Mouse (Mus musculus): ENCODE results near the gene Hyal2. TPM values are rescaled to one million over a fixed set of nuclear protein-coding genes. Genes with fewer than 3 reads are reported as not detected.

The Hyal2 gene
- polyA plus RNA-seq, 1 experiment, result 6.8 TPM

DNA sequence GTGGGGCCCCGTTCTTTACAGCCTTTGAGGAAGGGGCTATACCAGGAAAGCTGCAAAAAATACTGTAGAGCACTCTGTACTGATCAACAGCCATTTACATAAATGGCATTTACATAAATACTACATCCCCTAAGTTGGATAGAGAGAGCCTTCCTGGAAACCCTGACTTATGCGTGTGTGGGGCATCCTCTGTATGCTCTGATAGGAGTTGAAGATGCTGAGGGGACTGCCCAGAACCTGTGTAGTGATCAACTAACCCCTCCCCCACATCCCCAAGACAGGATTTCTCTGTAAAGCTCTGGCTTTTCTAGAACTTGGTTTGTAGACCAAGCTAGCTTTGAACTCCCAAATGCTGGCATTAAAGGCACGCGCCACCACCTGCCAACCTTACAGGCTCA is 41.7 kb downstream of the Hyal2 start:
- 86% methylated on average over 4 of the region's 4 CpGs for WGBS
- no peak overlapping the region for H3K4me3 ChIP-seq (replicated peaks; ENCODE audit: control insufficient read depth, low read depth, low read length)
- no peak overlapping the region for H3K27ac ChIP-seq (ENCODE audit: control insufficient read depth, insufficient read depth, low read depth, low read length, poor library complexity)
- TF ChIP-seq POLR2A (IDR thresholded peaks at IDR 0.05; ENCODE audit: borderline replicate concordance, control insufficient read depth, low read depth, low read length) (no peak), CTCF (IDR thresholded peaks at IDR 0.05; ENCODE audit: control insufficient read depth, insufficient read depth, low read length) (no peak)
- H3K4me1 ChIP-seq (ENCODE audit: control insufficient read depth, insufficient read depth, low read length), result peaks cover 4% of the 10 kb centered on the region

DNA sequence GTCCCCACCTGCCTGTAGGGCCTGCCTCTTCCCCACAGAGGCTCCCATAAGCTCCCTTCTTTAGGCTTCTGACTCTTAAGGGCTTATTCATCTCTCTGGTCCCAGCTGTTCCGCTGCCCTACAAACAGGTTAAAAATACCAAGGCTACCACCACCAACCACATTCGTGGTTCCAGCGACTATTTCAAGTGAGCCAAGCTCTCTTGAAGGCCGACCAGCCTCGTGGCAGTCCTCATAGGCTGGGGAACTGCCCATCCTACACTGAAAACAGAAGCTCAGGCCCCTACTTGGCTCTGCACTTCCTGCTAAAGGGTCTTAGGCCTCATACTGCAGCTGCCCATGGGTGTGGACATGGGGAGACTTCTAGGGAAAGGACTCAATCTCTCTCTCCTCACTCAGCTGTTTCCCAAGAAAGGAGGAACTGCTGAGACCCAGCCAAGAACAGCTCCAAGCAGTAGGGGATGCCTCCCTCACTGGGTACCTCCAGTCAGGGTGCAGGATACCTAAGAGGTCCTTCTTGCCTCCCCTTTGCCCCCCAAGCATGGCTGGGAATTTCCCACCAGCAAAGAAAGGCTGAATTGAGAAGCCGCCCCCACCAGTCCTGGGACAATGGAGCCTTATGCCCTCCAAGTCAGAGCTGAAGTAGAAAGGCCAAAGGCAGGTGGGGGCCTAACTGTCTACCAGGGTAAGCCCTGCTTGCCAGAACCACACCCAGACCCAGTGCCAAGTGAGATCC is 43.9 kb downstream of the Hyal2 start:
- H3K27ac ChIP-seq (ENCODE audit: control insufficient read depth, insufficient read depth, low read depth, low read length, poor library complexity), result peak overlapping the region; percentile 10; the same call in 1 of the 2 replicates
- 29% methylated on average over 6 of the region's 6 CpGs for WGBS
- TF ChIP-seq CTCF (IDR thresholded peaks at IDR 0.05; ENCODE audit: control insufficient read depth, insufficient read depth, low read length) (no peak), POLR2A (IDR thresholded peaks at IDR 0.05; ENCODE audit: borderline replicate concordance, control insufficient read depth, low read depth, low read length) (no peak)
- H3K4me3 ChIP-seq (replicated peaks; ENCODE audit: control insufficient read depth, low read depth, low read length), result no peak overlapping the region
- peaks cover 4% of the 10 kb centered on the region for H3K4me1 ChIP-seq (ENCODE audit: control insufficient read depth, insufficient read depth, low read length)

DNA sequence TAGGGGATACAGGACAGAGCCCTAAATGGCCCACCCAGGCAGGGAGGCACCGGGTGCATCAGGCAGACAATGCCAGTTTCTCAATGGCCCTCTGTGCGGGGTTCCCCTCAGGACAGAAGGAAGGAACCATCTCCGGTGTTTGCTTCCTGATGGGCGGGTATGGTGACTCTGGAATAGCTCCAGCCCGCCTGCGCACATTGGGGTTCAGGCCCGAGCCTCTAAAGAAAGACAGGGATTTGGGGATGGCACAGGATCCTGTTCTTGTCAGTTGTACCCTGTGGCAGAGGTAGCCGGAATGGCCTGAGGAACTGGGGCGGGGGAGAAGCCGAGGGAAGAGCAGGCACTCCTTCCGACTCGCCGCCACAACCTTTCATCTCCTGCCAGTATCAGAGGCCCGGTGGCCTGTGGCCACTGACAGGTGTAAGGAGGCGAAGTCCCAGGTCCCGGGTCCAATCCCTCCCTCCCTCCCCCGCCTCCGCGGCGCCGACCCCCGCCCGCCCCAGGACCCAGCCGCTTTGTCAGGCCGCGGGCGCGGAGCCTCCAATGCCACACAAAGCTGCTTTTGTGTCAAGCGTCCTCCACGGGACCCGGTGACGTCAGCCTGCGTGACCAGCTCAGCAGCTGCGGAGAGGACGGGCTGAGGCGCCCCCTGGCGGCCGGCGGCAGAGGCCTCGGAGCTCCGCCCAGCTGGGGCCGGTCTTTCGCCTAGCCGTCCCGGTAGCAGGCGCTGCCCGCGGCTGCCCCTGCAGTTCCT is 44.6 kb downstream of the Hyal2 start:
- WGBS, result under 1% methylated on average over 44 of the region's 48 CpGs
- H3K4me3 ChIP-seq (replicated peaks; ENCODE audit: control insufficient read depth, low read depth, low read length), result peak overlapping the region; percentile 37
- H3K27ac ChIP-seq (ENCODE audit: control insufficient read depth, insufficient read depth, low read depth, low read length, poor library complexity), result peak overlapping the region; percentile 64
- peaks cover 4% of the 10 kb centered on the region for H3K4me1 ChIP-seq (ENCODE audit: control insufficient read depth, insufficient read depth, low read length)
- peak; percentile 91 for TF ChIP-seq CTCF (IDR thresholded peaks at IDR 0.05; ENCODE audit: control insufficient read depth, insufficient read depth, low read length)
- TF ChIP-seq POLR2A (IDR thresholded peaks at IDR 0.05; ENCODE audit: borderline replicate concordance, control insufficient read depth, low read depth, low read length), result peak; percentile 76; the same call in 1 of the 2 replicates

DNA sequence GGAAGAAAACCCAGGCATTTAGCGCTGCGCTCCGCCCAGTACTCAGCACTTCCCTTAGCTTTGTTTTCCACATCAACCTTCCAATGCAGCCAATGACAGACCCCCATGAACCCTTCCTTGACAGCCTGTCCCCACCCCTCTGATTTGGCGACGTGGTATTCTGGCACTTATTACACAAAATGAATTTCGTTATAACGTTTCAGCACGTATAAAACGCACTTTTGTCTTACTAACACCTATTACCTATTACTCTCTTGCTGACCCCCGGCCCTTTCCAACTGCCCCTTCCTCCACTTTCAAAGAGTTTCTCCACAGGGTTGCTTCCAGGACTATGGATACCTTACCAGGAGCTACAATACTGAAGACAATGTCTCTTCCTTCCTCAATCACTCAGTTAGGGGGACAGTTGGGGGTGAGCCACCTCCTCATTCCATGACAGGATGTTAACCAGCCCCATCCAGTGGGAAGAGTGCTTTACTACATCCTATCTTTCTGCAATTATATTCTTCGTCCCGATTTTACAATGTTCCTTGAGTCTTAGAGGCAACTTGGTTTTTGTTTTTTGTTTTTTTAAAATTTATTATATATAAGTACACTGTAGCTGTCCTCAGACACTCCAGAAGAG is 45.3 kb downstream of the Hyal2 start:
- H3K27ac ChIP-seq (ENCODE audit: control insufficient read depth, insufficient read depth, low read depth, low read length, poor library complexity), result peak overlapping the region; percentile 35
- peak overlapping the region; percentile 43 for H3K4me3 ChIP-seq (replicated peaks; ENCODE audit: control insufficient read depth, low read depth, low read length)
- 8% methylated on average over 12 of the region's 12 CpGs for WGBS
- TF ChIP-seq POLR2A (IDR thresholded peaks at IDR 0.05; ENCODE audit: borderline replicate concordance, control insufficient read depth, low read depth, low read length), result no peak
- no peak for TF ChIP-seq CTCF (IDR thresholded peaks at IDR 0.05; ENCODE audit: control insufficient read depth, insufficient read depth, low read length)
- peaks cover 4% of the 10 kb centered on the region for H3K4me1 ChIP-seq (ENCODE audit: control insufficient read depth, insufficient read depth, low read length)

DNA sequence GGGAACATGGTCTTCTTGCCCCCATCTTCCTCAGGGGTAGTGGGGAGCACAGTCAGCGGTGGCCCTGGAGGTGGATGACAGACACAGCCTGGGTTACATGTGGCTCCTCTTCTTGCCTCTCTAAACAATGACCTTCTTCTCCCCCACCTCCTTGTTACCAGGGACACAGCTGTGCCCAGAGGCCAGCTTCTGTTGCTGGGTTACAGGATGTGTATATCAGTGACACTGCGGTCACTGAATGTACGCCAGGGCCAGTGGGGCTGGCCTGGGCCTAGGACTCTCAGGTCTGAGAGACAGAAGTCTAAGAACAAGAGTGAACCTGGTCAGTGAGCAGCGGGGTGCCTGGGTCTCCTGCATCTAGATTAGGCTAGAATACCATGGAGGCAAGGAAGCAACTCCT is 47.3 kb downstream of the Hyal2 start:
- TF ChIP-seq POLR2A (IDR thresholded peaks at IDR 0.05; ENCODE audit: borderline replicate concordance, control insufficient read depth, low read depth, low read length) (no peak), CTCF (IDR thresholded peaks at IDR 0.05; ENCODE audit: control insufficient read depth, insufficient read depth, low read length) (no peak)
- Histone ChIP-seq H3K27ac (ENCODE audit: control insufficient read depth, insufficient read depth, low read depth, low read length, poor library complexity) (no peak overlapping the region), H3K4me3 (replicated peaks; ENCODE audit: control insufficient read depth, low read depth, low read length) (no peak overlapping the region), H3K4me1 (ENCODE audit: control insufficient read depth, insufficient read depth, low read length) (peaks cover 4% of the 10 kb centered on the region)
- WGBS, result 89% methylated on average over 4 of the region's 4 CpGs

DNA sequence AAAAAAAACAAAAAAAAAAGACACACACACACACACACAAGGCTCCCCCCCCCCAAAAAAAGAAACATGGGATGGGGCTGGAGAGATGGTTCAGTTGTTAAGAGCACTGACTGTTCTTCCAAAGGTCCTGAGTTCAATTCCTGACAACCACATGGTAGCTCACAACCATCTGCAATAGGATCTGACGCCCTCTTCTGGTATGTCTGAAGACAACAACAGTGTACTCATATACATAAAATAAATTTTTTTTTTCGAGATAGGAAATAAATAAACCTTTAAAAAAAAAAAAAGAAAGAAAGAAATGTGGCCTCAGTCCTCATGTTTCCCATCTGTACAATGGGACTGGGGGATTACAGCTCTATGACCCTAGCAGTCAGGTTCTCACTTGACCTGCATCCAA is 49.7 kb downstream of the Hyal2 start:
- Histone ChIP-seq H3K4me1 (ENCODE audit: control insufficient read depth, insufficient read depth, low read length) (no peaks in the 10 kb centered on the region; the same call in 1 of the 2 replicates), H3K4me3 (replicated peaks; ENCODE audit: control insufficient read depth, low read depth, low read length) (no peak overlapping the region), H3K27ac (ENCODE audit: control insufficient read depth, insufficient read depth, low read depth, low read length, poor library complexity) (no peak overlapping the region)
- 70% methylated on average over 2 of the region's 2 CpGs for WGBS
- TF ChIP-seq POLR2A (IDR thresholded peaks at IDR 0.05; ENCODE audit: borderline replicate concordance, control insufficient read depth, low read depth, low read length), result no peak
- TF ChIP-seq CTCF (IDR thresholded peaks at IDR 0.05; ENCODE audit: control insufficient read depth, insufficient read depth, low read length), result no peak

DNA sequence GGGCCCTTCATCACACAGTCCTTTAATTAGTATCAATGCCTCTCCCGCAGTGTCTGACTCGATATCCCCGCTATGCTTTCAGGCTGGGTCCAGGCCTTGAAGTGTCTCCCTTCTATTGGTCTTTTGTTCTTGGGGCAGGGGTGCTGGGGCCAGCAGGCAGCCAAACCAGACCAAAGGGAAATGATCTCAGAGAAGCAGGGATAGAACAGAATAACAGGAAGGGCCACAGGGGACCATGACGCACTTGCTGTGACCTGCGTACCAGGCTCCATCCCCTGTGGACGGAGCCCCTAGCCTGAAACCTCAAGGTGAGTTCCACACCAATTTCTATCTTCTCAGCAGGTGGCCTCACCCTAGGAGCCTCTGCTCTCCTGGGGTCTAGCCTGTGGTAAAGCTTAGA is 50.4 kb downstream of the Hyal2 start:
- 95% methylated on average over 6 of the region's 6 CpGs for WGBS
- TF ChIP-seq CTCF (IDR thresholded peaks at IDR 0.05; ENCODE audit: control insufficient read depth, insufficient read depth, low read length) (no peak), POLR2A (IDR thresholded peaks at IDR 0.05; ENCODE audit: borderline replicate concordance, control insufficient read depth, low read depth, low read length) (no peak)
- H3K27ac ChIP-seq (ENCODE audit: control insufficient read depth, insufficient read depth, low read depth, low read length, poor library complexity), result no peak overlapping the region; the same call in 1 of the 2 replicates
- H3K4me1 ChIP-seq (ENCODE audit: control insufficient read depth, insufficient read depth, low read length), result no peaks in the 10 kb centered on the region; the same call in 1 of the 2 replicates
- H3K4me3 ChIP-seq (replicated peaks; ENCODE audit: control insufficient read depth, low read depth, low read length), result no peak overlapping the region
